In genomic region chr9:58859080-58859635, GRCm38 (mm10) we compare ENCODE assay signal across 9 mouse cellular contexts. TPM values are rescaled to one million over a fixed set of nuclear protein-coding genes. Genes with fewer than 3 reads are reported as not detected.
DNase-seq lines count a peak whose midpoint lies in the region; ATAC-seq lines count a peak whose summit lies in the region.
"Had no signal": no experiment of that assay in that cellular context is flagged by ENCODE, and none has a peak within 500 bp of the region (broad histone marks: within the 10 kb centered on the region; RNA-seq: fewer than 3 reads in every experiment).

No protein-coding gene starts in this region.

- H3K27me3 ChIP-seq in megakaryocyte, embryonic 14.5 days (replicated peaks) = peaks cover 75% of the 10 kb centered on the region
- H3K27me3 ChIP-seq in hindbrain, embryonic 14.5 days (ENCODE audit: control insufficient read depth, insufficient read depth, low read length) = no peaks in the 10 kb centered on the region

- peak overlapping the region; percentile 53 for H3K4me3 ChIP-seq in megakaryocyte, embryonic 14.5 days (replicated peaks)
- no peak overlapping the region for H3K4me3 ChIP-seq in hindbrain, embryonic 14.5 days (replicated peaks; ENCODE audit: low read length)

- DNase-seq in embryo, embryonic 10 days (ENCODE audit: low spot score) = peak; percentile 53
- DNase-seq in embryo, embryonic 9.5 days (ENCODE audit: extremely low spot score) = no peak
- DNase-seq in hindbrain, embryonic 14.5 days (ENCODE audit: low spot score) = no peak
- DNase-seq in retina, embryonic 14.5 days (ENCODE audit: low spot score) = peak; percentile 37
- DNase-seq in cerebellum, postnatal 36 days = no peak
- DNase-seq in ovary, postnatal 10 days (ENCODE audit: low spot score) = no peak

- peak overlapping the region; percentile 5 for H3K4me2 ChIP-seq in hindbrain, embryonic 14.5 days (replicated peaks)

- no peaks in the 10 kb centered on the region for H3K9me3 ChIP-seq in megakaryocyte, embryonic 14.5 days
- no peaks in the 10 kb centered on the region for H3K9me3 ChIP-seq in hindbrain, embryonic 14.5 days (ENCODE audit: control insufficient read depth, low read length)

- ATAC-seq in megakaryocyte, adult 5-6 weeks (ENCODE audit: poor library complexity, severe bottlenecking) = no peak
- no peak for ATAC-seq in hindbrain, embryonic 14.5 days (ENCODE audit: low FRiP score)
- ATAC-seq: lung, postnatal 0 days had no signal

- no peaks in the 10 kb centered on the region for H3K36me3 ChIP-seq in megakaryocyte, embryonic 14.5 days (replicated peaks; ENCODE audit: low read length)
- peaks cover 38% of the 10 kb centered on the region for H3K36me3 ChIP-seq in hindbrain, embryonic 14.5 days (replicated peaks; ENCODE audit: control insufficient read depth, insufficient read depth)

- H3K9ac ChIP-seq in hindbrain, embryonic 14.5 days = no peak overlapping the region

- H3K4me1 ChIP-seq in megakaryocyte, embryonic 14.5 days = peaks cover 5% of the 10 kb centered on the region; the same call in 1 of the 2 replicates
- peaks cover 9% of the 10 kb centered on the region for H3K4me1 ChIP-seq in hindbrain, embryonic 14.5 days (replicated peaks; ENCODE audit: control insufficient read depth, insufficient read depth, low read length)

- no peak overlapping the region for H3K27ac ChIP-seq in hindbrain, embryonic 14.5 days

- WGBS in hindbrain, embryonic 14.5 days = 39% methylated on average over 30 of the region's 30 CpGs

RNA-seq across cellular contexts. Expression of gene Hcn4, which starts 35.9 kb away (rescaled TPM):
- polyA plus RNA-seq in megakaryocyte, embryonic 14.5 days (2012; ENCODE audit: insufficient read depth, low replicate concordance) = not detected in 2 replicates
- not detected in 2 replicates for total RNA-seq in megakaryocyte, adult 5-6 weeks (2015)
- not detected in 2 replicates for total RNA-seq in megakaryocyte, adult 5-6 weeks (2017)
- polyA plus RNA-seq in hindbrain, embryonic 14.5 days (2014; fragmentation: Nextera tagmentation; extraction: Ambion mirVana) = 4.9 and 6.2 TPM in 2 replicates

Comparison
In these comparisons a context has a peak if more than half of its experiments do, and no peak if none do; other contexts are left out.
1. DNase-seq: peak in embryo, embryonic 10 days (single experiment) and retina, embryonic 14.5 days (single experiment); none in embryo, embryonic 9.5 days (single experiment), hindbrain, embryonic 14.5 days (single experiment), cerebellum, postnatal 36 days (0 of 2) and ovary, postnatal 10 days (single experiment).